Mouse (Mus musculus): ENCODE results near the gene 4933411K16Rik.
"Not testable (repeated sequence)": the region's sequence is repeated elsewhere in the genome, so short reads cannot be mapped to it uniquely, and the experiment has no call there.

The 4933411K16Rik gene

DNA sequence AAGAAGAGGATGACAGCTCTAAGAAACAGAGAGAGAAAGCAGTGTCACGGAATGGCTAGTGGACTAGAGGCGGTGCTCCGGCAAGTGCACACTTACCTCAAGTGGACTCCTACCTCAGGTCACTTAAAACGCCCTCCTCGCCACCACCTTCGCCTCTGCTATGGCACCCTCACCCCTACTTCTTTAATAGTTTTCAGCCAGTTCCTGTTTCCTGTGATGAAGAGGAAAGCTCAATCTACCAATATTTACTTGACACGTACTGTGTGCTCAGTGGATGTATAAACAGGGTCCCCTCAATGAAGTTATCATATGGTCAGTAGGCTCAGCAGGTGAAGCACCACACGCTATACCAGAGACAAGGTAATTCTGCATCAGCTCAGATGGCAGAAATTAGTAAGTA is 26.5 kb downstream of the 4933411K16Rik start:
- in situ Hi-C loops (cut with MboI, MseI): no loop called here

DNA sequence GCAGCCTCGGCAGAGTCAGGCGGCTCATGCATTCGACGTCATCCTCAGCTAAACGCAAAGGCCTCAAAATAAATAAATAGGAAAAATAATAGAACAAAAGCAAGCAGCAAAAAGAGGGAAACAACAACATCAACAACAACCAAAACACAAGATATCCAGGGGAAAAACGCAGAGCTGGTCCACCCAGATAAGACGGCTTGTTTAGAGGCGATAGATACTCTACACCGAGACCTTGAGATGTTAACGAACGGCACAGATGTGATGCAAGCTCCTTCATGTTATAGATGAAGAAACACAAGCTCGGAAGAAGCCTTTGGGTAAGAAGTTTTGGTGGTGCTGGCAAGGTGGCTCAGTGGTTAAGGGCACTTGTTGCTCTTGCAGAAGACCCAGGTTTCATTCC is 27.0 kb downstream of the 4933411K16Rik start:
- in situ Hi-C loops (cut with MboI, MseI): no loop called here

DNA sequence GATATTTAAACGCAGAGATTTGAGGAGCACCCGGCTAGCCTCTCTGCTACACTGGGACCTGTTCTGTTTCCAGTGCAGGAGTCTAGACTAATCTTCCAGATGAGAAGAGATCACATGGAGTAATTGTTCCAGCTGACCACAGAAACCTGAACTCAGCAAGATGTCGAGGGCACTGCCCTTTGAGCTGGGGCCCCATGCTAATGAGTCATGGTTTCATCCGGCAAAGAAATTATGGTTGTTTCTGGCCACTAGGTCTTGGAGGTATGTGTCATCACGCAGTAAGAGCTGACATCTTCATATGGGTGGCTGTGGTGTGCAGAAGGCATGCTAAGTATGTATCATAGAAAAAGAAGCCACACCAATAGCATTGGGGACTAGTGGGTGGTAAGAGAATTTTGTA is 27.9 kb downstream of the 4933411K16Rik start:
- in situ Hi-C loops (cut with MboI, MseI): no loop called here

DNA sequence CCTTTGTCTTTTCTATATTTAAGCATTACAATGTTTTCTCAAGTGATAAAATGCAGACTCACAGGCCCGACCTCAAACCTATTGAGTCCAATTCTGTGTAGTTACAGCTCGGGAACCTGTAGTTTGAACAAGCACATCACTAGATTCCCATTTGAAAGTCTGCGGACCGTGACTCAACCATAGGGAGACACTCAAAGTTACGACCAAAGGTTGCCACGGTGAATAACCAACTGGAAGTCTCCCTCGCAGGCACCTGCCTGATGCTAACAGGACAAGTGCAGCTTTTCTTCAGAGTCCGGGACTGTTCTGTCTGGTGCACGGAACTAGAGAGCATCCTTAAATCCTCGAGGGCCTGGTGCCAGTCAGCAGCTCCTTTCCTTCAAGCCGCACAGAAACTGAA is 28.4 kb downstream of the 4933411K16Rik start:
- in situ Hi-C loops (cut with MboI, MseI): no loop called here

DNA sequence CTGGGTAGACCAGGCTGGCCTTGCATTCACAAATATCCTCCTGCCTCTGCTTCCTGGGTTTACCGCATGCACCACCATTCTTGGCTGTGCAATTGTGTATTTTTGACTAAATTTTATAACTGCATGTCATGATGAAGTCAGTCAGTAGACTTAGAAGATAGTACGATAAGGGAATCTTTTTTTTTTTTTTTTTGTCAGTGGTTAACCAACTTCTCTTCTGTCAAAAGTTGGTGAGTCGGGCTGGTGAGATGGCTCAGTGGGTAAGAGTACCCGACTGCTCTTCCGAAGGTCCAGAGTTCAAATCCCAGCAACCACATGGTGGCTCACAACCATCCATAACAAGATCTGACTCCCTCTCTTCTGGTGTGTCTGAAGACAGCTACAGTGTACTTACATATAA is 29.6 kb downstream of the 4933411K16Rik start:
- in situ Hi-C loops (cut with MboI, MseI): not testable (repeated sequence)

DNA sequence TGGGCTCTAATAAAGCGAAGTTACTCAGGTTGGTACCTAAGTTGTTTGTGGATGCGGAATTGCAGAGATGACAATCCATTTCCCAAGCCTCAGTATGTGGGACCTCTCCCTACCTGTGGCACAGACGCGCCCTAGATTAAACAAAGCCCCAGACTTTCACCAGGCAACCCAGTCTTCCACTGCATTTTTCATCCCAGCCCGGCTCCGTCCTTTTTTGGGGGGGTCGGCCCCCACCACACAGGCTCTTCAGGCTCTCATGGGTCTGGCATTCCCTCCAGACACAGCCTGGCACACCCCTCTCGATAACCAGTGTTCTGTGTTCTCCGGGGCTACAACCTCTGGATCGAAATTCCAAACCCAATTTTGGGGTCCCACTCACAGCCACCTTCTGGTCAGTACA is 33.6 kb downstream of the 4933411K16Rik start:
- in situ Hi-C loops (cut with MboI, MseI): no loop called here

DNA sequence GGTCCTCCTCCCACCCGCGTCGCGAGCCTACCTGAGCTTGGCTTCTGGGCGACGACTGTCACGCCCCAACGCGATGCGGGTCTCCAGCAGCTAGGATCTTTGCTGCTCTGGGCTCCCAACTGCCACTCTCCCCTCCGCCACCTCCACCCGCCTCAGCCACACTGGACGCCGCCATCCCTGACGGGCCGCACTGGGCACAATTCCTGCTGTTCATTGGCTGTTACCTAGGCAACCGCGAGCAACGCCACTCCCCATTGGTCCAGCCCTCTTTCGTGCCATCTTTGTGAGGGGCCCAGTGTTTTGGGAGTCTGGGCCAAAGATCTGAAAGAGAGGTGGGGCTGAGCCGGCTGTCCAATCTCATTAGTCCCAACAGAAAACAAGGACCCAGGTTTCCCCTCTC is 34.1 kb downstream of the 4933411K16Rik start, which contains the start of gene Morn4:
Morn4 (minus strand) TSS at position 192 of the 400 bp plus-strand sequence.
- in situ Hi-C loops (cut with MboI, MseI): no loop called here

DNA sequence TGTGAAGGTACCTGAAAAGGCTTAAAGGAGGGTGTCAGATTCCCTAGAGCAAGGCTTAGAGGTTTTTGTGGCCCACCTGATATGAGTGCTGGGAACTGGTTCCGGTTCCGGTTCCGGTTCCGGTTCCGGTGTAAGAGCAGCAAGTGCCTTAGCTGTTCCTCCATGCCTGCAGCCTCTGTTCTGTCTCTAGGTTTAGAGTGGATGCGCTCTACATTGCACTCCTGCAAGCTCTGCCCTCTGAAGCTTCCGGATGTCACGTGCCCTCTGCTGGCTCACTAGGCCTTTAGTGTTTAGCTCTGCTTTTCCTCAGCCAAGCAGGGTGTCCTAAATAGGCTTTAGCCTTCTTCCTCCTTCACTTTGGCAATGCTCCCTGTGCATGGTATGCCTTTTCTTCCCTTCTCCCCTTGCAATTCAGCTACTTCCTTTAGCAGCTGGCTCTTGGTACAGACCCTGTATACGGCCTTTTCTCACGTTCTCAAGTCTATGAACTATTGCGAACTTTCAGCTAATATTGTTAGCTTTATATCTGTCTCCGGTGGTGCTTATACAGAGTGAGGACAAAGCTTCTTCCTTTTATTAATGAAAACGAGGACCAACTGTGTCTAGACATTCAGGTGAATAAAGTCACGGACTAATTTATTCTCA is 37.2 kb downstream of the 4933411K16Rik start:
- in situ Hi-C loops (cut with MboI, MseI): no loop called here

DNA sequence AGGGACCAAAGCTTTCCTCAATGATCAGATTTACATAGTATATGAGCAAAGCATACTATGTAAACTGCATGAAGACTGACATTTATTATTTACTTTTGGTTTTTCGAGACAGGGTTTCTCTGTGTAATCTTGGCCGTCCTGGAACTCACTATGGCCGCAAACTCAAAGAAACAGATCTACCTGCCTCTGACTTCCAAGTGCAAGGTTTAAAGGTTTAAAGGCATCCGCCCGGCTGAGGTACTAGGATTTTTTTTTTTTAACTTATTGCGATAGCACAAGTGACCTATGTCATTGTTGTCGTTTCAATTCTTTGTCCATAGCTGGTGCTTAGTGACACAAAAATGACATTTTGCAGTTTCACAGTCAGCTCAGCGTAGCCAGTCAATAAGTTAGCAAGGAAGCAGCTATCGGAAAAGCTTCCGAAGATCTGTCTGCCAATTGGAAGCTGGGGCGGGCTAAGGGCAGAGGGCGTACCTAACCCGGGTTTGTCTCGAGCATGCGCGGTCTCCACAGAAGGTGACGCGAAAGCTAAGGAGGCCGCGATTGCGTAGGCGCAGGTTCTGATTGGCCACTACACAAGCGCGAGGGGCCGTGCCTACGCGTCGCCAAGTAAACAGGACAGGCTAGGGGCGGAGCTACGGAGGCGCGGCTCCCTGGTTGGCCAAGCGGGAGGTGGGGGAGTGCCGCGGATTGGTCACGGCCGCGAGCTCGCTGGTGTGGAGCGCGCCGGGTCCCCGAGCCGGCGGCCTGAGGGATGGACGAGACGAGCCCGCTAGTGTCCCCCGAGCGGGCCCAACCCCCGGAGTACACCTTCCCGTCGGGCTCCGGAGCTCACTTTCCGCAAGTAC is 37.9 kb downstream of the 4933411K16Rik start, which contains the start of gene Pi4k2a:
Pi4k2a (plus strand) TSS at position 723 of the 848 bp plus-strand sequence.
- in situ Hi-C loops (cut with MboI, MseI): no loop called here

DNA sequence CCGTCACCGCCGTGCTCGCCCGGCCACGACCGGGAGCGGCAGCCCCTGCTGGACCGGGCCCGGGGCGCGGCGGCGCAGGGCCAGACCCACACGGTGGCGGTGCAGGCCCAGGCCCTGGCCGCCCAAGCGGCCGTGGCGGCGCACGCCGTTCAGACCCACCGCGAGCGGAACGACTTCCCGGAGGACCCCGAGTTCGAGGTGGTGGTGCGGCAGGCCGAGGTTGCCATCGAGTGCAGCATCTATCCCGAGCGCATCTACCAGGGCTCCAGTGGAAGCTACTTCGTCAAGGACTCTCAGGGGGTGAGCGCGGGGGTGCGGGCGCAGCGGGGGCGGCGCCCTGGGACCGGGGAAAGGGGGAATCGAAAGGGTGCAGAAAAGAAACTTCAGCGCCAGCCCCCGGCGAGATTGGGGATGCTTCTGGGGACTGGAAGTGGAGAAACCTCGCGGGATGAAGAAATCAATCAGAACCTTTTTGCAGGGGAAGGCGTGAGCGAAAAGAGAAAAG is 38.6 kb downstream of the 4933411K16Rik start:
- in situ Hi-C loops (cut with MboI, MseI): no loop called here

DNA sequence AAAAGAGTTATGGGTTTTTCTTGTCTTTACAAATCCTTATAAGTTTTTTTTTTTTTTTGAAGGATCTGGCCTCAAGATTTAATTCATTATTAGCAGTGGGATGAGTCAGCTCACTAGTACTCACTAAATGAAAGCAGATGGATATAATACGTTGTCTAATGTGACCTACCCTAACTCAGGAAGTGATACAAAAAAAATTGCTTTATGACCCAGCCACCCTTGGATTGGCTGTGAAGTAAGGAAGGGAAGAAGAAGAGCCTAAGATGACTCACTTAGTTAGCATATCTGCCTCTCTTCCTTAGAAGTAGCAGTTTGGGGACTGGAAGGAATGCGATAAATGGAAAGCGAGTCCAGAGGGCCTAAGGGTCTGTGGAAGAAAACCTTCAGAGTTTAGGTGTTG is 47.4 kb downstream of the 4933411K16Rik start:
- in situ Hi-C loops (cut with MboI, MseI): no loop called here

Data from regulatory T cell (primary cell).